Mouse (Mus musculus) kidney, postnatal 36 days (tissue): ENCODE measurements around the gene Dtx3l.
A peak's percentile ranks its signal among the peaks of the same experiment; 100 is the strongest.
"Not testable (repeated sequence)": the region's sequence is repeated elsewhere in the genome, so short reads cannot be mapped to it uniquely, and the experiment has no call there.

Experiments used
- DNase-seq, 2 experiments: peaks; one replicate each; pipeline ENCODE4 v3.0.0; 2021 to 2022; ENCODE audit warnings: mixed read lengths in 2 of 2

Gene Dtx3l

DNA sequence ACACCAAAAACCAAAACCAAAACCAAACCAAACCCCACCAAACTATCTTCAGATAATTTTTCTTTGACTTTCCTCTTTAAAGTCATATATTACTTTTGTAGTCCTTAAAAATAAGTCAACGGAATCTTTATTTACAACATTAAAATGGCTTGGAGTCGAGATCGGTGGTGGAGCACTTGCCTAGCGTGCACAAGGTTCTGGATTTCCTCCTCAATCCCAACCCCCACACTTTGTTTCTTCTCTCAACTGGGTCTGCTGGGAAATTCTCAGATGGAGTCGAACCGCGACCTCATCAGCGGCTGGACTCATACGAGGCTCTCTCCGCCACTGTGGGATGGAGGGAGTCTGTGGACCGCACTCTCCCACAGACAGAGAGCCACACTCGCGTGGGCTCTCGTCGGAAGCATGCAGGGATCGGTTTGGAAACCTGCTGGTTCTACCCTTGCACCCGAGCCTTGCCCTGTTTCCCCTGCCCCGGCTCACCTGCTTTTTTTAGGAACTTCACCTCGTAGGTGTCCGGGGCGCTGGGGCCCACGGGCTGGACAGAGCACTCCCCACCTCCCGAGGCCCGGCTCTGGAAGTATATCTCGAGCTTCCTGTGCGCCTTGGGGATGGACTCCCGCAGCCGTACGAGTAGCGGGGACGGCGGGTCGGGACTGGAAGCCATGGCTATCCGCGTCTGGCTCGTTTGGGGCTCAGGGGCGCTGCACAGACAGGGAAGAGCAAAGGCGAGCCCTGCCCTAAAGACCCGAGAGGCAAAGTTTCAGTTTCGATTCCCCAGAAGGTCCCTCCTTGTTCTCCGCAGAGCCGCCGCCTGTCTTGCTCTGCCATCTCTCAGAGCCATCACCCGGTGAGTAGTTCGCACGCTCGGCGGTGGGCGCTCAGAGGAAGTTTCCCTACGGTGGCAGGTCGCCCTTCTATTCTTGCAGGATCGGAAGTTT is at the start of gene Dtx3l, which contains the start of gene Parp9:
Gene Dtx3l, minus strand, starts transcription at position 941 of the 941 bp plus-strand sequence.
Gene Parp9, plus strand, starts transcription at position 260 of the 941 bp plus-strand sequence.
- DNase-seq, result peak; percentile 60 to 73

DNA sequence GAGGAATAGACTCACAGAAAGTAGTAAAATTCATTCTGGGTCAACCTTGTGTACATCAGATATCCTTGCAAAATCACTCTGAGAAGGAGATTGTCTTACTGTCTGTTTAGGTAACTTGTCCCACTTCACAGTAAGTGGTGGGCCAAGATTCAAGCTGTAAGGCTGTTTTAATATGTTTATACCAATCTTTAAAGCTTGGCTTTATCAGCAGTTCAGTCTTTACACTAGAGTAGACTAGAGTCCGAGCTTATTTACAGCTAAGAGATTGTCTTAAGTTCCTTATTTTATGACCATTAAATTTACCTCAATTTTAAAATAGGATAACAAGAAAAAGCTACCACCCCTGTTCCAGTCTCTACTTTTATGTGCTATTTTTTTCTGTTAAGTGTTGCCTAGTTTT is 49.0 kb upstream of the Dtx3l start:
- no peak for DNase-seq

DNA sequence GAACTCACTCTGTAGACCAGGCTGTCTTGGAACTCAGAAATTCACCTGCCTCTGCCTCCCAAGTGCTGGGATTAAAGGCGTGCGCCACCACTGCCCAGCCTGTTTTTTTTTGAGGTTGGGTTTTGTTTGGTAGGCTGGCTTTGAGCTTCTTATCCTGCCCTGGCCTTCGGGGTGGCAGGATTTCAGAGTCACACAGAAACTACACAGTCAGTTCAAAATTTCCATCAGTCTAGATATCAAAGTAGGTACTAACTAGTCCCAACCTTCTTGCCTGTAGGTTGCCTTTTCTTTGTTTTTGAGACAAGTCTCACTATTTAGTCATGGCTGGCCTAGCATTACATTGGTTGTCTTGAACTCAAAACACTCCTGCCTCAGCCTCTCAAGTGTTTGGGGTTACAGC is 45.5 kb upstream of the Dtx3l start:
- no peak for DNase-seq

DNA sequence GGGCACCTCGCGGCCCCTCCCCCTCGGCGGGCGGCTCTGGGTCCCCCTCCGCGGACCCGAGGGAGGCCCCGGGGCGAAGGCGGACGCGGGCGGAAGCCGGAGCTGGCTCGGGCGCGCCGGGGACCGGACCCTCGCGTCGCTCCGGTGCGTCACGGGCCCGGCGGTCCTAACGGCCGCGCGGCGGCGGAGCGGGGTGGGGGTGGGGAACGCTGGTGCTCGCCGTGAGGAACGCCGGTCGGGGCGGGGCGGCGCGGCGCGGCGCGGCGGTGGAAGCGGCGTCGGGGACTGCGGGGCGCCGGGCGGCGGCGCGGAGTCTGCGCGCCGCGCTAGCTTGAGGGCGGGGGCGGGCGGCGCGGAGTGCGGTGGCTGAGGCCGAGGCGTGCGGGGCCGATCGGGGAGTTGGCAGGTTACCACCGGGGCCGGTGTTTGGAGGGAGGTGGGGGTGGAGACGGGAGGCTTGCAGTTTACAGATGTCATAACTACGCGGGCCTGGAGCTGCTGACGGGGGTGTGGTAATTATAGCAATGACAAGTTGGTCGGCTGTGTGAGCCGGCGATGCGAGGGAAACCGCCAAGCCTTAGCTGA is 44.7 kb upstream of the Dtx3l start:
- DNase-seq, result peak; percentile 67 to 69

DNA sequence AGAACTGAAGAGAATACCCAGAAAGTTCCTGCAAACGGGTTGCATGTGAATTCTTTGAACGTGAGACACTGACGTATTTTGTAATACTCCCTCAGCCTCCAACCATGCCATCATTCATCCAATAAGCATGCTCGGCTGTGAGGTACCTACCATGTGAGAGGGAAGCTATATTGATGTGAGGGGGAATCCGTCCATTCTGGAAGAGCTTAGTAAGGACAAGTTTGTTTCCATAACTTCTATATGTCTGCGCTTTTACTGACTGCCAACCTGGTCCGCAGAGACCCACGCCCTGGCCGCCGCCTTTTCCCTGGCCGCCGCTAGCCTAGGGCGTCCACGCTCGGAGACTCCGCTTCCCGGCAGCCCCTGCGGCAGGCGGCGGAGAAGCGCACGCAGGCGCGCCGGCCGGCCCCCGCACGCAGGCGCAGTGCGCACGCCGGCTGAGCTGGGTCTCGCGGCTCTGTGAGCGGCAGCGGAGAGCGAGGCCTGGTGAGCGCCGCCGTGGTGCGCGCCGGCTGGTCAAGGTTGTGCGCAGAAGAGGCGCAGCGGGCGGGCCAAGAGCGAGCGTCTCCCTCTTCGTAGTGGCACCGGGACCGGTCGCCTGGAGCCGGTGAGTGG is 44.1 kb upstream of the Dtx3l start:
- DNase-seq, result peak; percentile 88 to 95

DNA sequence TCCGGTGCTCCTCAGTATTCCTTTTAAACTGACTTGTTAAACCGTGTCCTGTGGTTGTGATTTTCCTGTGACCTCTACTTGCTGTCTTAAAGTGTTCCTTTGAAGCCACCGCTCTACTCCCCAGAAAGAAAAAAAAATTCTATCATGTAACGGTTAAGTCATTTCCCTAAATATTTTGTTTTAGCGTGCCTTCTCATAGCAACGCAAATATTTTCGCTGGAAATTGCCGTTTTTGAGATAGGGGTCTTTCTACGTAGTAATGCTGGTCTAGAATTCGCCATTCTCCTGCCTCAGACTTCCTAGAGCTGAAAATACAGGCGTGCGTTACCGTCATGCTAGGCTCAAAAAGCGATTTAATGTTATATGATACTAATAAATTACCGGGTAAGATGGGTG is 43.6 kb upstream of the Dtx3l start:
- no peak for DNase-seq

DNA sequence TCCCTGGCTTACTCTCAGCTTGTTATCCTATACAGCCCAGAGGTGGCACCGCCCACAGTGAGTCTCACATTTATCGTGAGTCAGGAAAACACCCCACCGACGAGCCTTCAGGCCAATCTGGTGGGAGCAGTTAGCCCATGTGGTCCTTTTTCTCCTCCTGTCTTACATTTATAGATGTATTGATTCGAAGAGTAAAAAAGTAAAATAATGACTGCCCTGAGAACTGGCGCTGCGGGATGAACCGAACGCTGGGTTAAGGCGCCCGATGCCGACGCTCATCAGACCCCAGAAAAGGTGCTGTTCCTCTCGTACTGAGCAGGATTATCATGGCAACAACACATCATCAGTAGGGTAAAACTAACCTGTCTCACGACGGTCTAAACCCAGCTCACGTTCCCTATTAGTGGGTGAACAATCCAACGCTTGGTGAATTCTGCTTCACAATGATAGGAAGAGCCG is 42.4 kb upstream of the Dtx3l start:
- peak; percentile 99 to 100 for DNase-seq

DNA sequence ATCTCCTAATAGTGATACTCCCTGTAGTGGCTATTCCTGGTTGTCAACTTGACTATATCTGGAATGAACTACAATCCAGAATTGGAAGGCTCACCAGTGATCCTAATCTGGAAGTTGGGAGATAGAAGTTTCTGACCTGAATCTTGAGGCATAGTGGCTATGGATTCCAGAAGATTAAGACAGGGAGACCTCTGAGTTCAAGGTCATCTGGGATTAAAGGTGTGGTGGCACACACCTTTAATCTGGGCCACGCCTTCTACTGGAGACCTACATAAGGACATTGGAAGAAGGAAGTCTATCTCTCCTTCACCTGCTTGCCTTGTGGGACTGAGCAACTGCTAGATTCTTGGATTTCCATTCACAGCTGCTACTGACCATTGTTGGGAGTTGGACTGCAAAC is 39.5 kb upstream of the Dtx3l start, which contains the start of gene Kpna1:
Gene Kpna1, plus strand, starts transcription at position 301 of the 400 bp plus-strand sequence.
- DNase-seq, result not testable (repeated sequence)

DNA sequence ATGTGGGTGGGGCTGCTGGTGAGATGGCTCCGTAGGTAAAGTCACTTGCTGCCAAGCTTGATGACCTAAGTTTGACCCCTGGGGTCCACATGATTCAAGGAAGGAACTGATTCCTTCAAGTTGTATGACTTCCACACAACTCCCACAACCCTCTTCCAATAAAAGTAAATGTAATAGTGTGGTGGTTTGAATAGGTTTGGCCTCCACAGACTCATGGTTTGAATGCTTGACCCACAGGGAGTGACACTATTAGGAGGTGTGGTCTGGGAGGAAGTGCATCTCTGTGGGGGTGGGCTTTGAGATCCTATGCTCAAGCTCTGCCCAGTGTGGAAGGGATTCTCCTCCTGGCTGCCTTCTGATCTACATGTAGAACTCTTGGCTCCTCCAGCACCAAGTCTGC is 35.1 kb upstream of the Dtx3l start:
- no peak for DNase-seq

DNA sequence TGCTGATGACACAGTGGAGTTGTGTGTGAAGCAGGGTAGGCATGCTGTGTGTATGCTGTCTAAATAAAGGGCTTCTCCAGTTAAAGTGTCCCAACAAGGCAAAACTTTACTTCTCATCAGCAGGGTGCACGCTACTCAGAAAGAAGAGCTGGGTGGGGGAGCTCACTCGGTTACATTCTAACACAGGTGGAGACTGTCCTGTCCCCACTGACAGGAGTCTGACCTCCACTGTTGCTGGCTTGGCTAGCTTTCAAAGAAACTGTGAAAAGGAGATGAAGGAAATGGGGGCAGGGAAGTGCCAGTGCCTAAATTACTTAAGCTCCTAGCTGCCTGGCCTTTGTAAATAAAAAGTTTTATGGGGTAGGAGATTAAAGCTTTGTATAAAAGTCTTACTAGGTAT is 29.2 kb upstream of the Dtx3l start:
- DNase-seq, result no peak

DNA sequence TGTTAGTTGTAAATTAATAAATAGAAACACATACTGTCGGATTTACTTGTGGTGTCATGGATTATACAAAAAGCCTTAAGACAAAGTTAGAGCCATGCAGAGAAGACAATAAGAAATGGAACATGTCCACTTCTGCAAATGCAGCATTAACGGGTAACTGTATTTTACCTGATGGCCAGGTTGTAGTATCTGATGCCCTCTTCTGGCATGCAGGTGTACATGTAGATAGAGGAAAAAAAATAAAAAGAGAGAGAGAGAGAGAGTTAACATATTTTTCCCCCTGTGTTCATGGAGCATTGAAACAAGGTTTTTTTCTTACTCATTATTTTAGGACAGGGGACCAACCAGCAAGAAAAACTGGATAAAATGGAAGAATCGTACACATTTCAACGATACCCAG is 28.4 kb upstream of the Dtx3l start:
- DNase-seq, result no peak

DNA sequence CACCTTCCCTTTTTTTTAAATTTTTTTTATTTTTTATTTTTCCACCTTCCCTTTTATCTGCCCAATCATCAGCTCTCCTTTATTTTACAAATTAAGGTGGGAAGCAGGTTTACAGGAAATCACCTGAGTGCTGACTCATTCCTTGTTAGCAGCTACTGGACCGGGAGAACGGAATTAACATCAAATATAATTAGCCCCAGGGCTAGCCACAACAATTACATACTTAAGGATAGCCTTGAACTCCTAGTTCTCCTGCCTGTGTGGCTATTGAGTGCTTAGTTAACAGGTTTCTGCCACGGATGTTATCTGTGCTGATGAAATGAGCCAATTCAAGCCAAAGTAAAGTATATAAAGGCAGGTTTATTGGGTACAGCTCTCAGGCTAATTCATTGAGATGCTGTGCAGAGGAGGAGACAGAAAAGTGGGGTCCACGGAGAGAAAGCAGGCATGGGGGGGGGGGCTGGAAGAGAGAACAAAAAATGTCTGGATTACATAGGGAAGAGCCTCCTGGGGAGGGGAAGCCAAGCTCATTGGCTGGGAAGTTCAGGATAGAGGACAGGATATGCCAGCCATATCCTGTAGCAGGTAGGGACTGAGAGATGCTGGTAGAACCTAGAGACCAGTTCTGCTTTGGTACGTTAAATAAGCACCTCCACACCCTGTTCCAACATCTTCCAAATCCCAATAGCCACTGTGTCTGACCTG is 27.6 kb upstream of the Dtx3l start:
- DNase-seq, result no peak

DNA sequence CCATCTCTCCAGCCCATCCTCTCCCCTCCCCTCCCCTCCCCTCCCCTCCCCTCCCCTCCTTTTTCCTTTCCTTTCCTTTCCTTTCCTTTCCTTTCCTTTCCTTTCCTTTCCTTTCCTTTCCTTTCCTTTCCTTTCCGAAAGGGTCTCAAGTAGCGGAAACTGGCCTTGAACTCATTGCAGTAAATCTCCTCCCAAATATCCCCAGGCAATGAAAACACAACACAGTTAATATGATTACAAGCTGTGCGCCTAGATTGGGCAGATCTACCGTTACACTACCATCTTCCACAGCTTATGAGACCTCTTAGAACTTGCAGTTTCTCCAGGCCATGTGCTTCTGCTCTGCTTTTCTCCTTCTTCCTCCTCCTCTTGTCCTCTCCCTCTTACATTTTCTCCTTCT is 27.0 kb upstream of the Dtx3l start:
- DNase-seq, result not testable (repeated sequence)

DNA sequence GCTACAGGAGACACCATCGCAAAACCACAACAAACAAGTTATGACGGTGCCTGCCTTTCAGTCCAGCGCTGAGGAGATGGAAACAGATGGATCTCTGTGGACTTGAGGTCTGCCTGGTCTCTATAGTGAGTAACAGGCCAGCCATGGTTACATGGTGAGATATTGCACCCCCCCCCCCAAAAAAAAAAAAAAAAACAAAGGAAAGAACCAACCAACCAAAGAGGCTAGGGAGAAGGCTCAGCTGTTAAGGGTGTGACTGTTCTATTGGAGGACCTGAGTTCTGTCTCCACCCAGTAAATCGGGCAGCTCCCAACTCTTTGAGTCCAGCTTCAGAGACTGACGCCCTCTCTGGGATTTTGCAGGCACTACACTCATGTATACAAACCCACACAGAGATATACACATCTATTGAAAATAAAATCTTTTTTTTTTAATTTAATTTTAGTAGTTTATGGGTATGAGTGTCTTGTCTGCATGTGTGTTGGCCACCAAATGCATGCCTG is 13.7 kb upstream of the Dtx3l start:
- no peak for DNase-seq

DNA sequence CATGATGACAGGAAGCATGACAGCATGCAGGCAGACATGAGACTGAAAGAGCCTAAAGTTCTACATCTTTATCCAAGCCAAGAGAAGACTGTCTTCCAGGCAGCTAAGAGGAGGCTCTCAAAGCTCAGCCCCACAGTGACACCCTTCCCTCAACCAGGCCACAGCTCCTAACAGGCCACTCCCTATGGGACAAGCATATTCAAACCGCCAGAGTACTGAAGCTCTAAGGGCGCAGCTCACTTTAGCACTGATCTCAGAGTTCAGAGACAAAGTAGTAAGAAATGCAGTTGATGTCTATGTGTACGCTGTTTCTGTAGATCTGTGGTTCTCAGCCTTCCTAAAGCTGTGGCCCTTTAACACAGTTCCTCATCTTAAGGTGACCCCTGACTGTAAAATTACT is 12.3 kb upstream of the Dtx3l start:
- DNase-seq, result no peak

DNA sequence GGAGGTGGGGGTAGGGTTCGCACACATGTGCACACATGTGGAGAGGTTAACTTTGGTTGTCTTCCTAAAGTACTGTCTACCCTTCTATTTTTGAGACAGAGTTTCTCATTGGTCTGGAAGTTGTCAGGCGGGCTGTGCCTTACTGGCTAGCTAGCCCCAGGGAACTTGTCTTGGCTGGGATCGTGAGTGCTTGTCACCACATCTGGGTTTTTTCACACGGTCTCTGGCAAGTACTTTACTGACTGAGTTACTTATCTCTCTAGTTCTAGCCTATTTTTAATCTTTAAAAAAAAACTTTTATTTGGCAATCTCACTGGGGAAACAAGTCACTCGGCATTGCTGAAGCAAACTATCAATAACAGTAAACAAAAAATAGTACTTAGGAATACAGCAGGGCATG is 10.3 kb upstream of the Dtx3l start:
- peak in 1 of 2 experiments; percentile 6 for DNase-seq

DNA sequence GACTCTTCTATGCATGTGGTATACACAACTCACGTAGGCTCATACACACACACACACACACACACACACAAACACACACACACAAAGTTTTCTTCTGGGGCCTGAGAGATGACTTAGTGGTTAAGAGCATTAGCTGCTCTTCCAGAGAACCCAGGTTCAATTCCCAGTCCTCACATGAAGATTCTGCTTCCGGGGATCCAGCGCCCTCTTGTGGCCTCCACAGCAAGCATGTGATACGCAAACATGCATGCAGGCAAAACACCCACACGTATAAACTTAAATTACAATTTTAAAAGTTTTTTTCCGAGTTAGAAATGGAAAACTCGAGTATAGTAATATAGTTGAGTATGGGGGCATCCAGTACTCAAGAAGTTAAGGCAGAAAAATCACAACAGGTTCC is 2.4 kb upstream of the Dtx3l start:
- DNase-seq, result peak; percentile 39 to 76

DNA sequence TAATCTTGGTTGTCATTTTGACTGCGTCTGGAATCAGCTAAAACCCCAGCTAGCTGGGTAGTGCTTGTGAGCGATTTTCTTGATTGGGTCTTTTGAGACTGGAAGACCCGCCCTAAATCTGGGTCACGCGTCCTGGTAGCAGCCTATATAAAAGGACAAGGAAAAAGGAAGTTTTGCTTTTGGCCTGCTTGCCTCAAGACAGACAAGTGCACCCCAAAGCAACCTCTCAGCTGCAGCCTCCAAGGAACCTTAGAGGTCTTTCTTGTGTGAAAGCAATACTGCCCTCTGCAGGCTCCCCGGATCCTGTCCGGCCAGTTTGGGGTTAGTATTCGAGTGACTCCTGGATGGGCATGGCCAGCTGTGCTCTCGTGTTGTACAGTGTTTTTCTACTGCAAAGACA is 739 bp upstream of the Dtx3l start:
- peak; percentile 92 to 94 for DNase-seq

DNA sequence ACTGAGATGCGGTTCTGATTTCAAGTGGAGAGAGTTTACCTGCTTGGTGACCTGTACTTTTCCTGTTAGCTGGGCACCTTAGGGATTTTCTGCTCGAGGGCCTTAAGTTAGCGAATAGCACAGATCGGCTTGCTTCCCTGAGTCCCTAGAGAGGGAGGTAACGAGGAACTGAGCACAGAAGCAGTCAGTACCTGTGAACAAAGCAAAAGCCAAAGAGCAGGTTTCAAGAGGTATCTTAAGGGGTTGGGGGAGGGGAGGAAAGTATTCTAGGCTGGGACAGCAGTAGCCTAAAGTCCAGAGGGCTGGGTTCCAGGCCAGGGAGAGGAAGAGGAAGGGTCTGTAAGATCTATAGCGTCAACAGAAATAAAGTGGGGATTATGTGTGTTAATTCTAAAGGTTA is 310 bp upstream of the Dtx3l start:
- DNase-seq, result peak; percentile 39 to 53

DNA sequence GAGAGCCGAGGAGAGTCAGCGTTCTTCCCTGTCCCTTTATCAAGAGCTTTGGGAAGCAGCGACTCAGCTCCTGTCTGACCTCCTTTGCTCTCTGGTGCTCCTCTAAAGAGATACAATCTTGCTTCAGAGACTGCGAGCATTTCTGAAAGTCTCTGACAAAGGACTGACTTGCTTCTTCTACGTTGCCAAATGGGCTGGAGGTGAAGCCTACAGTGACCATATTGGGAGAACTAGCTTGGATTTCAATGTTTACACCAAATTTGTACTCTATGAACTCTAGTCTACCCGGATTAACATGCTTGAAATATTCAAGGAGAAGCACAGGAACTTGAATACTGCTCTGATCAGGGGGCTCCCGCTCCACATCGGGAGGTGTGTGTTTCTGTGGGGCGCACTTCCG is 5.8 kb downstream of the Dtx3l start:
- no peak for DNase-seq

DNA sequence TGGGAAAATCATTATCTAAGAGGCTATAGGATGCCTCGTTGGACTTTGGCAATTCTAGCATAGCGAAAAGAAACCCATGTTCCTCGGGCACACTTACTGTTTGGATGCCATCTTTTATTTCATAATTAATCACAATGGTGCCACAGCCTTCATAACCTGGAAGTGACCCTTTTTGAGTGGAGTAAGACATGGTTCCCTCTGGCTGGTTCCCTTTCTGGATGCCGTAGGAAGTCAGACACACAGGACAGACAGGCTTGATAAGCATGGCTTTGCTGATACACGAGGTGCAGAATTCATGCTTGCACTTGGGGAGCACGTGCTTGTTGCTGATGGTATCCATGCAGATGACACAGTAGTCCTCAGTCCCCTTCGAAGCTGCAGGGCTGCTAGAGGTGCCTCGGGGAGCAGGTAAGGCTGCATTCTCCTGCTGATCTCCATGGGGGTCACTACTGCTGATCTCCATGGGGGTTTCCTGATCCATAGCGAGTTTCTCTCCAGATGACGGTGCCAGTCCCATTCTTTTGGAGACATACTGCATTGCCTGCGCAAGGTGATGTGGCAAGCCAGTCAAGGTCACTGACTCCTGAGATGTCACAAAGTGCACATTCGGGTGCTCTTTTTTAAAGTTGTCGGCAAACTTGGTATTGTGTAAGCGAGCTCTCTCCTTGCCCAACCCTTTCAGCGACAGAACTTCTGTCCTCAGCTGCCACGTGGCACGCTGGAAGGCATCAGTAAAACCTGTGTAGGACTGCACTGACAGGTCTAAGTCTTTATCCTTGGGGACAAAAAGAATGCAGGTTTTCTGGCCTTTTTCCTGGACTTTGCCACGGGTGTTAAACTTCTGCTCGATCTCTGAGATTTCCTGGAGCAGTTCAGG is 6.5 kb downstream of the Dtx3l start:
- DNase-seq, result no peak

DNA sequence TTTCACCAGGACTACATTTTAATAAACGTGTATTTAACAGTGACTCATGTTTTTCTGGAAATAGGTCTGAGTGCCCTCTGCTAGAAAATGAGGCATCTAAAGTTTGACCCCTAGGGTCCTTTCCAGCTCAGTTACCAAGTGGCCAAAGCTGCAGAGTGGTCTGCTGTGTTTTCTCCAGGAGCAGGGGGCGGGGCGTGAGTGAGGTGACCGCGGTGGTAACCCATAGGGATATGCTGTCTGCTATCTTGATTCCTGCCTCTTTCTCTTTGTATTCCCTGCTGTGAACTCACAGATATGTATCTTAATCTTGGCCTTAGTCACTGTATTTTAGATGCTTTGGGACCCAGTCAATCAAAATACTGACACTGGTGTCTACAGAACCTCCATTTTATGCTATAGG is 14.6 kb downstream of the Dtx3l start:
- DNase-seq, result no peak
